Mouse (Mus musculus): ENCODE data around the gene C77080. TPM values are rescaled to one million over a fixed set of nuclear protein-coding genes. Genes with fewer than 3 reads are reported as not detected.
A peak's percentile ranks its signal among the peaks of the same experiment; 100 is the strongest.

The C77080 gene
- total and polyA plus RNA-seq, 2 experiments from 2014 or later: 0.78 to 7.8 TPM

- peak overlapping the region; percentile 89 for H3K4me2 ChIP-seq (ENCODE audit: low read depth, low read length)
- no peak for DNase-seq (ENCODE audit: low spot score)
- TF ChIP-seq EP300 (IDR thresholded peaks at IDR 0.05; ENCODE audit: low read depth): no peak
Measured at GRCm38 (mm10) chr4:129246360-129247301, 14.6 kb downstream of the C77080 start.

GRCm38 (mm10) chr4:129244802-129245201 is 16.4 kb downstream of the C77080 start:
- H3K9ac ChIP-seq (replicated peaks; ENCODE audit: low read depth, low read length): no peak overlapping the region
- DNase-seq (ENCODE audit: low spot score) (no peak), ATAC-seq (ENCODE audit: insufficient read depth, low read depth) (no peak)
- TF ChIP-seq CTCF (IDR thresholded peaks at IDR 0.05; ENCODE audit: low read depth) (no peak), EP300 (IDR thresholded peaks at IDR 0.05; ENCODE audit: low read depth) (no peak)
- no peak overlapping the region for H3K4me2 ChIP-seq (ENCODE audit: low read depth, low read length)
- no peaks in the 10 kb centered on the region for H3K36me3 ChIP-seq (replicated peaks; ENCODE audit: control insufficient read depth, insufficient read depth, low read length)
- H3K9me3 ChIP-seq (replicated peaks; ENCODE audit: control insufficient read depth, low read length): no peaks in the 10 kb centered on the region
- WGBS: 38% methylated on average over 4 of the region's 4 CpGs
- no peak overlapping the region for H3K4me3 ChIP-seq (ENCODE audit: low read depth, low read length)
- H3K27ac ChIP-seq (ENCODE audit: low read depth): no peak overlapping the region
- peaks cover 76% of the 10 kb centered on the region for H3K27me3 ChIP-seq (ENCODE audit: control insufficient read depth, insufficient read depth, low read length)
- H3K4me1 ChIP-seq (ENCODE audit: control insufficient read depth, insufficient read depth): no peaks in the 10 kb centered on the region; the same call in 1 of the 2 replicates

More at GRCm38 (mm10) chr4:129246360-129247301, 14.6 kb downstream of the C77080 start:
- H3K9me3 ChIP-seq (replicated peaks; ENCODE audit: control insufficient read depth, low read length): no peaks in the 10 kb centered on the region
- peaks cover 73% of the 10 kb centered on the region for H3K27me3 ChIP-seq (ENCODE audit: control insufficient read depth, insufficient read depth, low read length)
- 42% methylated on average over 15 of the region's 15 CpGs for WGBS
- no peak overlapping the region for H3K9ac ChIP-seq (replicated peaks; ENCODE audit: low read depth, low read length)
- H3K36me3 ChIP-seq (replicated peaks; ENCODE audit: control insufficient read depth, insufficient read depth, low read length): no peaks in the 10 kb centered on the region
- ATAC-seq (ENCODE audit: insufficient read depth, low read depth): no peak
- peaks cover 4% of the 10 kb centered on the region; the same call in 1 of the 2 replicates for H3K4me1 ChIP-seq (ENCODE audit: control insufficient read depth, insufficient read depth)
- peak overlapping the region; percentile 65 for H3K4me3 ChIP-seq (ENCODE audit: low read depth, low read length)
- no peak overlapping the region for H3K27ac ChIP-seq (ENCODE audit: low read depth)

- TF ChIP-seq CTCF (IDR thresholded peaks at IDR 0.05; ENCODE audit: low read depth) (no peak), EP300 (IDR thresholded peaks at IDR 0.05; ENCODE audit: low read depth) (no peak)
- Histone ChIP-seq H3K9me3 (replicated peaks; ENCODE audit: control insufficient read depth, low read length) (no peaks in the 10 kb centered on the region), H3K4me2 (ENCODE audit: low read depth, low read length) (no peak overlapping the region), H3K9ac (replicated peaks; ENCODE audit: low read depth, low read length) (no peak overlapping the region), H3K27ac (ENCODE audit: low read depth) (no peak overlapping the region), H3K4me1 (ENCODE audit: control insufficient read depth, insufficient read depth) (peaks cover 12% of the 10 kb centered on the region), H3K27me3 (ENCODE audit: control insufficient read depth, insufficient read depth, low read length) (peaks cover 83% of the 10 kb centered on the region), H3K4me3 (ENCODE audit: low read depth, low read length) (no peak overlapping the region), H3K36me3 (replicated peaks; ENCODE audit: control insufficient read depth, insufficient read depth, low read length) (no peaks in the 10 kb centered on the region)
- ATAC-seq (ENCODE audit: insufficient read depth, low read depth): no peak
- WGBS: 36% methylated on average over 4 of the region's 4 CpGs
- no peak for DNase-seq (ENCODE audit: low spot score)
Measured at GRCm38 (mm10) chr4:129242761-129243160, 18.4 kb downstream of the C77080 start.

- Histone ChIP-seq H3K4me2 (ENCODE audit: low read depth, low read length) (no peak overlapping the region), H3K9me3 (replicated peaks; ENCODE audit: control insufficient read depth, low read length) (no peaks in the 10 kb centered on the region), H3K27ac (ENCODE audit: low read depth) (no peak overlapping the region), H3K4me1 (ENCODE audit: control insufficient read depth, insufficient read depth) (peaks cover 12% of the 10 kb centered on the region), H3K27me3 (ENCODE audit: control insufficient read depth, insufficient read depth, low read length) (peaks cover 83% of the 10 kb centered on the region), H3K36me3 (replicated peaks; ENCODE audit: control insufficient read depth, insufficient read depth, low read length) (no peaks in the 10 kb centered on the region), H3K4me3 (ENCODE audit: low read depth, low read length) (no peak overlapping the region), H3K9ac (replicated peaks; ENCODE audit: low read depth, low read length) (no peak overlapping the region)
- no peak for ATAC-seq (ENCODE audit: insufficient read depth, low read depth)
- DNase-seq (ENCODE audit: low spot score): no peak
- 60% methylated on average over 4 of the region's 4 CpGs for WGBS
- no peak for TF ChIP-seq CTCF (IDR thresholded peaks at IDR 0.05; ENCODE audit: low read depth)
- TF ChIP-seq EP300 (IDR thresholded peaks at IDR 0.05; ENCODE audit: low read depth): no peak
Measured at GRCm38 (mm10) chr4:129242327-129242726, 18.9 kb downstream of the C77080 start.

- ATAC-seq (ENCODE audit: insufficient read depth, low read depth) (no peak), DNase-seq (ENCODE audit: low spot score) (no peak)
- TF ChIP-seq EP300 (IDR thresholded peaks at IDR 0.05; ENCODE audit: low read depth): no peak
- no peak for TF ChIP-seq CTCF (IDR thresholded peaks at IDR 0.05; ENCODE audit: low read depth)
- Histone ChIP-seq H3K4me2 (ENCODE audit: low read depth, low read length) (no peak overlapping the region), H3K27me3 (ENCODE audit: control insufficient read depth, insufficient read depth, low read length) (peaks cover 83% of the 10 kb centered on the region), H3K9me3 (replicated peaks; ENCODE audit: control insufficient read depth, low read length) (no peaks in the 10 kb centered on the region), H3K4me1 (ENCODE audit: control insufficient read depth, insufficient read depth) (peaks cover 12% of the 10 kb centered on the region), H3K9ac (replicated peaks; ENCODE audit: low read depth, low read length) (no peak overlapping the region), H3K36me3 (replicated peaks; ENCODE audit: control insufficient read depth, insufficient read depth, low read length) (no peaks in the 10 kb centered on the region), H3K4me3 (ENCODE audit: low read depth, low read length) (no peak overlapping the region), H3K27ac (ENCODE audit: low read depth) (no peak overlapping the region)
- WGBS: 42% methylated on average over 7 of the region's 7 CpGs
Measured at GRCm38 (mm10) chr4:129241898-129242297, 19.3 kb downstream of the C77080 start.
